Mouse (Mus musculus) left cerebral cortex, adult 8-10 months (tissue): Measurements from ENCODE around the gene Mark4. TPM values are rescaled to one million over a fixed set of nuclear protein-coding genes. Genes with fewer than 3 reads are reported as not detected.

Experiments used
- DNase-seq, 2 experiments: peaks; one replicate each; pipeline ENCODE4 v3.0.0; 2022; ENCODE audit warnings: low spot score in 2 of 2
- microRNA-seq, 2 experiments: library from miRNA; unstranded; fragments of <30 nt; microRNA quantifications; one replicate each; pipeline ENCODE4 v1.2.0; 2022
- total RNA-seq, 4 experiments: library from RNA; stranded (reverse); gene quantifications; 2 replicates each; pipeline ENCODE4 v1.2.4; 2022

Gene Mark4
- total RNA-seq, 4 experiments from 2014 or later: 70.4 to 80.3 (median 76.2) TPM

GRCm38 (mm10) chr7:19402535-19403112 is 56.0 kb downstream of the Mark4 start:
- no peak for DNase-seq

GRCm38 (mm10) chr7:19400946-19401345 is 57.7 kb downstream of the Mark4 start:
- DNase-seq: no peak

GRCm38 (mm10) chr7:19399496-19400280 is 58.9 kb downstream of the Mark4 start:
- no peak for DNase-seq

- no peak for DNase-seq
These were observed 64.1 kb downstream of the Mark4 start for GRCm38 (mm10) chr7:19394484-19394883.

GRCm38 (mm10) chr7:19388699-19389413 is 69.8 kb downstream of the Mark4 start:
- no peak for DNase-seq

- DNase-seq: no peak
These were observed 74.9 kb downstream of the Mark4 start for GRCm38 (mm10) chr7:19383708-19384107.

GRCm38 (mm10) chr7:19382166-19382541 is 76.5 kb downstream of the Mark4 start:
- DNase-seq: no peak

- DNase-seq: peak; percentile 94 to 97
These were observed 77.0 kb downstream of the Mark4 start, which contains the start of gene Ercc2 for GRCm38 (mm10) chr7:19381377-19382165. Gene Ercc2, plus strand, starts transcription at chr7:19382010.

- no peak for DNase-seq
These were observed 80.6 kb downstream of the Mark4 start for GRCm38 (mm10) chr7:19378049-19378448.

- DNase-seq: no peak
These were observed 82.6 kb downstream of the Mark4 start for GRCm38 (mm10) chr7:19376019-19376418.

GRCm38 (mm10) chr7:19375368-19375767 is 83.3 kb downstream of the Mark4 start:
- DNase-seq: no peak

Small RNAs within 50 kb of the gene (microRNA-seq; reads per million reads assigned to microRNA genes)
- 0 reads per million in 2 experiments for gene Mir343

Other genes starting within 250 kb of the Mark4 start
- gene Gpr4, start 246.3 kb downstream of the Mark4 start, total RNA-seq: 1 to 10 TPM; 2.2 to 2.7 (median 2.5) TPM
- 10 to 100 TPM; 40.2 to 46.7 (median 43.1) TPM for gene Opa3, start 230.5 kb downstream of the Mark4 start, total RNA-seq
- gene Vasp, start 187.0 kb downstream of the Mark4 start, total RNA-seq: 10 to 100 TPM; 13.6 to 16.9 (median 15.6) TPM
- under 1 TPM in 1 of 4 experiments, not detected in 3; 0.68 TPM for gene Ppm1n, start 178.8 kb downstream of the Mark4 start, total RNA-seq
- gene Rtn2, start 176.2 kb downstream of the Mark4 start, total RNA-seq: 100 to 1,000 TPM; 108 to 133 (median 114) TPM
- gene Fosb, start 148.8 kb downstream of the Mark4 start, total RNA-seq: 10 to 100 TPM; 11.1 to 15.1 (median 13.8) TPM
- 10 to 100 TPM; 34.9 to 42.8 (median 38.6) TPM for gene Ercc1, start 114.0 kb downstream of the Mark4 start, total RNA-seq
- gene Cd3eap, start 99.3 kb downstream of the Mark4 start, total RNA-seq: 10 to 100 TPM; 16.3 to 20.4 (median 17.4) TPM
- 1 to 10 TPM; 3.9 to 7.7 (median 5.9) TPM for gene Ppp1r13l, start 99.1 kb downstream of the Mark4 start, total RNA-seq
- 10 to 100 TPM; 25.7 to 36.8 (median 31.0) TPM for gene Ercc2, start 76.8 kb downstream of the Mark4 start, total RNA-seq
- gene Klc3, start 54.7 kb downstream of the Mark4 start, total RNA-seq: 1 to 10 TPM; 4.5 to 5.9 (median 5.1) TPM
- 10 to 100 TPM in 1 of 4 experiments, 1 to 10 TPM in 2, not detected in 1; 3.1 to 12.8 (median 9.4) TPM for gene Ckm, start 54.0 kb downstream of the Mark4 start, total RNA-seq
- 1 to 10 TPM in 1 of 4 experiments, under 1 TPM in 3; 0.59 to 1.1 (median 0.79) TPM for gene Exoc3l2, start 4.5 kb upstream of the Mark4 start, total RNA-seq
- 1 to 10 TPM; 6.5 to 7.7 (median 7.1) TPM for gene Bloc1s3, start 49.5 kb upstream of the Mark4 start, total RNA-seq
- gene Trappc6a, start 49.6 kb upstream of the Mark4 start, total RNA-seq: 10 to 100 TPM; 19.0 to 25.5 (median 23.5) TPM
- 1 to 10 TPM in 2 of 4 experiments, under 1 TPM in 2; 0.83 to 1.7 (median 1.1) TPM for gene Nkpd1, start 59.0 kb upstream of the Mark4 start, total RNA-seq
- 100 to 1,000 TPM; 118 to 134 (median 124) TPM for gene Ppp1r37, start 104.3 kb upstream of the Mark4 start, total RNA-seq
- 1 to 10 TPM; 1.6 to 1.9 (median 1.8) TPM for gene Zfp296, start 118.5 kb upstream of the Mark4 start, total RNA-seq
- gene Gemin7, start 118.8 kb upstream of the Mark4 start, total RNA-seq: 10 to 100 TPM; 44.2 to 59.5 (median 51.3) TPM
- 10 to 100 TPM; 74.8 to 89.4 (median 84.1) TPM for gene Clasrp, start 145.7 kb upstream of the Mark4 start, total RNA-seq
- gene Relb, start 170.6 kb upstream of the Mark4 start, total RNA-seq: 1 to 10 TPM; 5.6 to 7.2 (median 6.4) TPM
- 100 to 1,000 TPM; 145 to 171 (median 154) TPM for gene Clptm1, start 206.2 kb upstream of the Mark4 start, total RNA-seq
- gene Apoc2, start 219.1 kb upstream of the Mark4 start, total RNA-seq: not detected
- gene Gm44805, start 222.6 kb upstream of the Mark4 start, total RNA-seq: not detected
- gene Apoc4, start 222.7 kb upstream of the Mark4 start, total RNA-seq: under 1 TPM in 1 of 4 experiments, not detected in 3; 0.81 TPM
- 1 to 10 TPM; 3.4 to 6.2 (median 4.7) TPM for gene Apoc1, start 233.8 kb upstream of the Mark4 start, total RNA-seq
- 1,000 to 10,000 TPM; 1,704 to 2,821 (median 2,131) TPM for gene Apoe, start 240.4 kb upstream of the Mark4 start, total RNA-seq